Mouse (Mus musculus): ENCODE data around the gene Dyx1c1. TPM values are rescaled to one million over a fixed set of nuclear protein-coding genes. Genes with fewer than 3 reads are reported as not detected.

Dyx1c1 gene
- polyA plus RNA-seq, 1 experiment from 2014 or later, result 0.77 TPM

DNA sequence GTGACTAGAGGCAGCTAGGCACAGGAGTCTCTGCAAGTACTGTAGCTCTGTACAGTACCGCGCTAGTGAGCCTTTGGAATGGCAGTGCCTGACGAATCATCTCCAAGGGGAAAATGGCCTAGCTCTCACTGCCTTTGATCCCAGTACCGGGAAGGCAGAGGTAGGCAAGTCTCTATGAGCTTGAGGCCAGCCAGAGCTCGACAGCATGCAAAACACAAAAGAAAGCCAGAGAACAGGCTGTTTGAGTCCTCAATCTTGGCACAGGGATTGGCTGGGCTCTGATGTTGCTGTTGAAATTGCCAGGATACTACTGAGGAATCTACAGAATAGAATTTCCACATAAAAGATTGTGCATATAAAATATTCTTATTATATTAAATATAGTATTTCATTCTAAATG is 13.8 kb downstream of the Dyx1c1 start:
- no peak for ATAC-seq
- POLR2A ChIA-PET, result no interaction called here
- DNase-seq (ENCODE audit: low read depth, low spot score), result no peak
- no peaks in the 10 kb centered on the region for H3K27me3 ChIP-seq
- TF ChIP-seq CTCF (IDR thresholded peaks at IDR 0.05), result no peak
- CTCF ChIA-PET, result interaction anchor here (0.8 to 1.5 kb wide), 3 partner anchors 13 to 120 kb away, joined by 3 to 4 read pairs (median 3); partner anchors contain the start of genes Ccpg1 and Ccpg1os
- in situ Hi-C loops (cut with MboI; ENCODE audit: low pct_unique_long_range_greater_than_20kb), result no loop called here

- ATAC-seq (no peak), DNase-seq (ENCODE audit: low read depth, low spot score) (no peak)
- H3K27me3 ChIP-seq, result no peaks in the 10 kb centered on the region
- in situ Hi-C loops (cut with MboI; ENCODE audit: low pct_unique_long_range_greater_than_20kb), result no loop called here
- CTCF ChIA-PET, result interaction anchor here (1.5 kb wide), 1 partner anchor 13 kb away, joined by 4 read pairs; the partner anchor contains the start of genes Ccpg1 and Ccpg1os
- POLR2A ChIA-PET, result no interaction called here
- TF ChIP-seq CTCF (IDR thresholded peaks at IDR 0.05), result peak; percentile 27
Observed at GRCm38 (mm10) chr9:72972984-72973383, 14.4 kb downstream of the Dyx1c1 start.

DNA sequence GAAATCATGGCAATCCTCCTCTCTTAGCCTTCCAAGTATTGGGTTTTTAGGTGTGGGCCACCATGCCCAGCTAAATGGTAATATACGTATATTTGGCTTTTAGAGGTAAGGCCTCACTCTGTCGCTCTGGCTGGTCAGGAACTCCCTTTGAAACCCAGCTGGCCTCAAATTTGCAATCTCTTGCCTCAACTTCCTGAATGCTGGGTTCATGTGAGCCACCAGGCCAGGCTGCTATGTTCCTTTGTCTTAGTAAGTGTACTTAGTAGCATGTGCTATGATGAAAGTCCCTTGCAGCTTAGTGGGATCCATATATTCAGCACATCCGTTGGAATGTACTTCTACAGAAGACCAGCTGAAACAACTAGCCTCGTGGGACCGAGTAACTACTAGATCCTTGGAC is 16.1 kb downstream of the Dyx1c1 start:
- ATAC-seq, result no peak
- TF ChIP-seq CTCF (IDR thresholded peaks at IDR 0.05), result no peak
- CTCF ChIA-PET, result interaction anchor here (1.1 to 1.8 kb wide), 5 partner anchors 9 to 117 kb away, joined by 3 to 5 read pairs (median 4); partner anchors contain the start of genes Dyx1c1 and Gm44503
- no peak for DNase-seq (ENCODE audit: low read depth, low spot score)
- POLR2A ChIA-PET, result no interaction called here
- in situ Hi-C loops (cut with MboI; ENCODE audit: low pct_unique_long_range_greater_than_20kb), result no loop called here
- no peaks in the 10 kb centered on the region for H3K27me3 ChIP-seq

DNA sequence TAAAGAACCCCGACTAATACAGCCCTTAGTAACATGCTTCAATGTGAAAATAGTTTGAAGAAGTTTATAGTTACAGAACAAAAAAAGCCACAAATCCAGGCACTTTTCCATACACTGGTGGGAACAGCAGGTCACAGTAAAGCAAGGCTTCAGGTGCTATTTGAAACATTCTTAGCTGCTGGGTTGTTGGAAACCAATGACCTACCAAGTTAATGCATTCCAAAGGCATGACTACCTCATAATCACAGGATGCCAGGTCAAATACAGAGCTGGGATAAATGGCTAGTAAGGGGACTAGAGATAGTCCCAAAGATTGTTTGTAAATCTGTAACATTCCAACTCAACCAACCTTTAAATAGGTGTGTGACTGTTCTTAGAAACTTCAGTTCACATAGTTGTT is 16.7 kb downstream of the Dyx1c1 start:
- TF ChIP-seq CTCF (IDR thresholded peaks at IDR 0.05), result no peak
- ChIA-PET CTCF (interaction anchor here (1.2 to 1.8 kb wide), 4 partner anchors 9 to 16 kb away, joined by 3 to 5 read pairs (median 4); partner anchors contain the start of genes Dyx1c1 and Gm44503), POLR2A (no interaction called here)

GRCm38 (mm10) chr9:72983066-72983465 is 24.5 kb downstream of the Dyx1c1 start:
- TF ChIP-seq CTCF (IDR thresholded peaks at IDR 0.05), result peak; percentile 40
- in situ Hi-C loops (cut with MboI; ENCODE audit: low pct_unique_long_range_greater_than_20kb), result no loop called here
- POLR2A ChIA-PET, result no interaction called here
- CTCF ChIA-PET, result no interaction called here
- ATAC-seq (no peak), DNase-seq (ENCODE audit: low read depth, low spot score) (no peak)
- no peaks in the 10 kb centered on the region for H3K27me3 ChIP-seq

More for the DNA sequence above, 16.7 kb downstream of the Dyx1c1 start:
- ATAC-seq, result peak; percentile 90
- H3K27me3 ChIP-seq, result no peaks in the 10 kb centered on the region
- in situ Hi-C loops (cut with MboI; ENCODE audit: low pct_unique_long_range_greater_than_20kb), result no loop called here
- DNase-seq (ENCODE audit: low read depth, low spot score), result no peak

GRCm38 (mm10) chr9:72985250-72986220 is 26.9 kb downstream of the Dyx1c1 start, which contains the start of the genes Ccpg1os and Ccpg1:
Gene Ccpg1os, minus strand, starts transcription at chr9:72985382.
Gene Ccpg1, plus strand, starts transcription at chr9:72985429.
- peak; percentile 94 for ATAC-seq
- no peaks in the 10 kb centered on the region for H3K27me3 ChIP-seq
- CTCF ChIA-PET, result interaction anchor here (1.2 to 1.9 kb wide), 3 partner anchors 10 to 13 kb away, joined by 4 read pairs; no protein-coding TSS in a partner anchor
- TF ChIP-seq CTCF (IDR thresholded peaks at IDR 0.05), result peak; percentile 53
- DNase-seq (ENCODE audit: low read depth, low spot score), result peak; percentile 82
- in situ Hi-C loops (cut with MboI; ENCODE audit: low pct_unique_long_range_greater_than_20kb), result no loop called here
- POLR2A ChIA-PET, result interaction anchor here (1.0 kb wide), 1 partner anchor 10 kb away, joined by 3 read pairs; no protein-coding TSS in a partner anchor

DNA sequence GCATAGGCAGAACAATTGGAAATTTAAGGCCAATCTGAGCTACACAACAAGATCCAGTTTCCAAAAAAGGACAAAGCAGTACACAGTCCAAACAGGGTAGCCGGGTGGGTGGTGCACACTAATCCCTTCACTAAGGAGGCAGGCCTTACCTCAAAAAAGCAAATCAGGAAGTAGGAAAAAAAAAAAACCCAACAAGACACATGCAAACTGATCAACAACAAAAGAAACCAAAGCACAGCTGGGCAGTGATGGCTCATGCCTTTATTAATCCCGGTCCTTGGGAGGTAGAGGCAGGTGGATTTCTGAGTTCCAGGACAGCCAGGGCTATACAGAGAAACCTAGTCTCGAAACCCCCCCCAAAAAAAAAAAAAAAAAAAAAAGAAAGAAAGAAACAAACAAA is 29.1 kb downstream of the Dyx1c1 start:
- POLR2A ChIA-PET, result no interaction called here
- TF ChIP-seq CTCF (IDR thresholded peaks at IDR 0.05), result no peak
- ATAC-seq, result no peak
- no peaks in the 10 kb centered on the region for H3K27me3 ChIP-seq
- in situ Hi-C loops (cut with MboI; ENCODE audit: low pct_unique_long_range_greater_than_20kb), result no loop called here
- no peak for DNase-seq (ENCODE audit: low read depth, low spot score)
- CTCF ChIA-PET, result interaction anchor here (1.4 kb wide), 1 partner anchor 10 kb away, joined by 6 read pairs; no protein-coding TSS in a partner anchor

- ATAC-seq (no peak), DNase-seq (ENCODE audit: low read depth, low spot score) (no peak)
- ChIA-PET CTCF (interaction anchor here (1.3 to 1.7 kb wide), 3 partner anchors 9 to 56 kb away, joined by 4 to 6 read pairs (median 5); partner anchors contain the start of gene Rab27a), POLR2A (no interaction called here)
- H3K27me3 ChIP-seq, result no peaks in the 10 kb centered on the region
- no peak for TF ChIP-seq CTCF (IDR thresholded peaks at IDR 0.05)
- in situ Hi-C loops (cut with MboI; ENCODE audit: low pct_unique_long_range_greater_than_20kb), result no loop called here
Observed at GRCm38 (mm10) chr9:72988706-72989105, 30.1 kb downstream of the Dyx1c1 start.

DNA sequence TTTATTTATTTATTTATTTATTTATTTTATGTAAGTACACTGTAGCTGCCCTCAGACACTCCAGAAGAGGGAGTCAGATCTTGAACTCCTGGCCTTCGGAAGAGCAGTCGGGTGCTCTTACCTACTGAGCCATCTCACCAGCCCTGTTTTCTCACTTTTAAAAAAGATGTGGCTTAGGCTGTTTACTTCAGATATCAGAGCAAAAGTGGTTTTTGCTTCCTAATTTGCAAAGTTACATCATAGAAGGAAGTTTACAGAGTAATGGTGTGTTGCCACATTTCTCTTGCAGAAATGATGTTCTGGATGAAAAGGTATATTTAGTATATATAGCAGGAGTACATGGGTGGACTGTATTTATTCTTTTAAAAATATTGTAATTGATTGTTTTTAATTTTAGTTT is 32.8 kb downstream of the Dyx1c1 start:
- ChIA-PET CTCF (no interaction called here), POLR2A (no interaction called here)
- no peak for TF ChIP-seq CTCF (IDR thresholded peaks at IDR 0.05)
- no peaks in the 10 kb centered on the region for H3K27me3 ChIP-seq
- in situ Hi-C loops (cut with MboI; ENCODE audit: low pct_unique_long_range_greater_than_20kb), result no loop called here
- ATAC-seq (no peak), DNase-seq (ENCODE audit: low read depth, low spot score) (no peak)

- H3K27me3 ChIP-seq, result no peaks in the 10 kb centered on the region
- DNase-seq (ENCODE audit: low read depth, low spot score) (no peak), ATAC-seq (no peak)
- ChIA-PET CTCF (no interaction called here), POLR2A (no interaction called here)
- TF ChIP-seq CTCF (IDR thresholded peaks at IDR 0.05), result no peak
- in situ Hi-C loops (cut with MboI; ENCODE audit: low pct_unique_long_range_greater_than_20kb), result no loop called here
Observed at GRCm38 (mm10) chr9:72992576-72992975, 34.0 kb downstream of the Dyx1c1 start.

GRCm38 (mm10) chr9:72996167-72996566 is 37.6 kb downstream of the Dyx1c1 start:
- in situ Hi-C loops (cut with MboI; ENCODE audit: low pct_unique_long_range_greater_than_20kb), result no loop called here
- no peak for ATAC-seq
- TF ChIP-seq CTCF (IDR thresholded peaks at IDR 0.05), result no peak
- DNase-seq (ENCODE audit: low read depth, low spot score), result no peak
- ChIA-PET POLR2A (interaction anchor here (1.1 kb wide), 1 partner anchor 10 kb away, joined by 3 read pairs; no protein-coding TSS in a partner anchor), CTCF (interaction anchor here (0.8 to 1.4 kb wide), 2 partner anchors 29 to 48 kb away, joined by 3 read pairs; partner anchors contain the start of gene Rab27a)
- no peaks in the 10 kb centered on the region for H3K27me3 ChIP-seq

Data from Patski (cell line).